Mouse (Mus musculus) heart, embryonic 16.5 days (tissue): Measurements from ENCODE around the gene Kcnh1. TPM values are rescaled to one million over a fixed set of nuclear protein-coding genes. Genes with fewer than 3 reads are reported as not detected.

Experiments
- polyA plus RNA-seq: library from polyadenylated mRNA; unstranded; fragments of >200 nt; fragmentation: Nextera tagmentation; extraction: Ambion mirVana; gene quantifications from 2 replicates; pipeline ENCODE4 v1.2.1, GENCODE M21; 2015

Kcnh1 gene
- polyA plus RNA-seq, 1 experiment from 2014 or later = 0.32 TPM

Other genes starting within 250 kb of the Kcnh1 start
- gene Rd3, start 213.4 kb upstream of the Kcnh1 start, polyA plus RNA-seq = 5.2 and 5.9 TPM in 2 replicates
- 15.5 and 16.1 TPM in 2 replicates for gene Traf5, start 98.2 kb upstream of the Kcnh1 start, polyA plus RNA-seq
- gene Rcor3, start 52.7 kb upstream of the Kcnh1 start, polyA plus RNA-seq = 33.1 and 39.6 TPM in 2 replicates